Mouse (Mus musculus) C2C12 (cell line): ENCODE data around the gene Otop2.

Experiments
- CEBPB ChIP-seq: IDR thresholded peaks from one replicate; pipeline ENCODE4 v1.6.1; 2011; ENCODE audit warnings: low read depth, mild to moderate bottlenecking, control low read depth, moderate library complexity
- CTCF ChIP-seq: IDR thresholded peaks from one replicate; pipeline ENCODE4 v1.5.1; 2011; ENCODE audit not compliant: control insufficient read depth, insufficient read depth, insufficient read length
- FOSL1 ChIP-seq: IDR thresholded peaks from one replicate; pipeline ENCODE4 v1.8.0; 2011; ENCODE audit warnings: mild to moderate bottlenecking, low read length; ENCODE audit not compliant: poor library complexity, insufficient read depth, severe bottlenecking
- MAX ChIP-seq: IDR thresholded peaks from one replicate; pipeline ENCODE4 v1.6.1; 2011; ENCODE audit warnings: mild to moderate bottlenecking, control low read depth
- MYOD1 ChIP-seq: IDR thresholded peaks from one replicate; pipeline ENCODE4 v1.6.1; 2011; ENCODE audit warnings: low read depth; ENCODE audit not compliant: control insufficient read depth, insufficient read length
- MYOG ChIP-seq: IDR thresholded peaks from one replicate; pipeline ENCODE4 v1.6.1; 2011; ENCODE audit not compliant: control insufficient read depth, insufficient read length; ENCODE audit errors: extremely low read depth
- USF1 ChIP-seq: IDR thresholded peaks from one replicate; pipeline ENCODE4 v1.6.1; 2011; ENCODE audit warnings: low read depth, mild to moderate bottlenecking, control low read depth, moderate library complexity

DNA sequence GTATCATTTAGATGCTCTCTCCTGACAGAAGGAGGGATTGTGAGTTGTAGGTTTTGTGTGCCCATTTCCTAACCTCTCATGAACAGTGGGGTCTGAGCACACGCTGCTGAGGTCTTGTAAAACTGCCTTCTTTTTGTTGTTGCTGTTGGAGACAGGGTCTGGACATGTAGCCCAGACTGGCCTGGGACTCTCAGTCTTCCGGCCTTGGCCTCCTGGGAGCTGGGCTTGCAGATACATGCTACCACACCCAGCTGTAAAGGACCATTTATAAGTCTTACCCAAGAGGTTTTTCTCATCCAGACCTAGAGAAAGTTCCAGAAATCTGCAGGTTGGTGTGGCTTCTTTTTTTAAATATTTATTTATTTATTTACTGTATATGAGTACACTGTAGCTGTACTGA, 18.7 kb upstream of the Otop2 start:
- TF ChIP-seq CTCF (no peak), MAX (no peak), USF1 (no peak), MYOG (no peak), CEBPB (no peak), MYOD1 (no peak), FOSL1 (no peak)
